Mouse (Mus musculus) myocyte (in vitro differentiated cells): Measurements from ENCODE around the gene Frmpd1.

Source experiments
- MYOG ChIP-seq, 3 experiments: IDR thresholded peaks; one replicate each; pipeline ENCODE4 v1.6.1; 2011; ENCODE audit warnings: control low read depth in 2 of 3, low read depth in 2 of 3, mild to moderate bottlenecking in 2 of 3; ENCODE audit not compliant: insufficient read length in 2 of 3, control insufficient read depth in 1 of 3, insufficient read depth in 1 of 3
- POLR2A ChIP-seq: IDR thresholded peaks from one replicate; pipeline ENCODE4 v1.6.1; 2011; ENCODE audit warnings: low read depth, mild to moderate bottlenecking, control low read depth, moderate library complexity; ENCODE audit not compliant: insufficient read length
- POLR2AphosphoS2 ChIP-seq: IDR thresholded peaks from one replicate; pipeline ENCODE4 v1.6.1; 2011; ENCODE audit warnings: low read depth, control low read depth; ENCODE audit not compliant: insufficient read length

- TF ChIP-seq POLR2A = no peak
- TF ChIP-seq MYOG (IDR thresholded peaks at IDR 0.05; ENCODE audit: control insufficient read depth in 1 of 3, insufficient read depth in 1 of 3, insufficient read length in 2 of 3, low read depth in 2 of 3) = no peak
- no peak for TF ChIP-seq POLR2AphosphoS2
Observed at GRCm38 (mm10) chr4:45158608-45159007, 26.1 kb upstream of the Frmpd1 start.
